Mouse (Mus musculus): ENCODE measurements around the gene Edf1. TPM values are rescaled to one million over a fixed set of nuclear protein-coding genes. Genes with fewer than 3 reads are reported as not detected.

Edf1 gene
- 403 and 421 TPM in 2 replicates for polyA plus RNA-seq (2015; fragmentation: Nextera tagmentation; extraction: Ambion mirVana)

GRCm38 (mm10) chr2:25557221-25557963 lies at the start of gene Edf1:
Gene Edf1, plus strand, starts transcription at chr2:25557847.

GRCm38 (mm10) chr2:25546811-25547491 lies 10.7 kb upstream of the Edf1 start, which contains the start of gene Traf2:
Gene Traf2, minus strand, starts transcription at chr2:25546940.

DNA sequence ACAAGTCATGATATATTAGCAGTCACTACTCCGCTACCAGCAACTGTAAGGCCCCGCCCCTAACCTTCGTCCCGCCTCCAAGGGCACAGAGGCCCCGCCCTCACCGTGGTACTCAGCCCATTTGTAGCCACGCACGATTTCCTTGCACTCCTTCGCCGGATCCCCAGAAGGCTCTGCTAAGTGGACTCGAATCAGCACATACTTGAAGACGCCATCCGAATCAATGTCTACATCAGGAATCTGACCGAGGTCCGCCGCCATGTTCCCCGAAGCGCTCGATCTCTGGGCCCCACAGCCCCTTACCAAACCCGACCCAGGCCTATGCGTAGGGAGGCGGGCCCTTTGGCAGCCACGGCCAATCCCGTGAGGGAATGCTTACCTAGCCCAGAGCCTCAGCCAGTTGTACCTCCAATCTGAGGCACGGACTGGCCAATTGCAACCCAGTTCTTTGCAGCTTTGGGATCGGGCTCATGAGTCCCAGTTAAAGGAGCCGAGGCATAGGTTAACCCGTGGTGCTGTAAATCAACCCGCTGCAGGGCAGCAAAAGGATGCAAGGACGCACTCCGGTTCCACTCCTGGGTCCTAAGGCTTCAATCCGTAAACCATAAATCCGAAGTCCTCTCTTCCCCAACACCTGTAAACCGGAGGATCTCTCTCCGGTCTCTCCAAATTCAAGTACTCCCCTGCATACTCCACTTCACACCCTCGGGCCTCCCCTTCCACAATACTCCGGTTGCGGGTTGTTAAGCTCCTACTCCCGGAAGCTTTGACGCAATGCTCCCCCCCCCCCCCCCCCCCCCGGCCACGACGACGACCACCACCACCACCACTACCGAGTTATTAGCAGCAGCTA lies 17.2 kb downstream of the Edf1 start, which contains the start of the genes Mamdc4 and Phpt1:
Gene Mamdc4, minus strand, starts transcription at position 267 of the 853 bp plus-strand sequence.
Gene Phpt1, minus strand, starts transcription at position 646 of the 853 bp plus-strand sequence.

GRCm38 (mm10) chr2:25581294-25581864 lies 23.7 kb downstream of the Edf1 start, which contains the start of gene Ajm1:
Gene Ajm1, minus strand, starts transcription at chr2:25581757.

DNA sequence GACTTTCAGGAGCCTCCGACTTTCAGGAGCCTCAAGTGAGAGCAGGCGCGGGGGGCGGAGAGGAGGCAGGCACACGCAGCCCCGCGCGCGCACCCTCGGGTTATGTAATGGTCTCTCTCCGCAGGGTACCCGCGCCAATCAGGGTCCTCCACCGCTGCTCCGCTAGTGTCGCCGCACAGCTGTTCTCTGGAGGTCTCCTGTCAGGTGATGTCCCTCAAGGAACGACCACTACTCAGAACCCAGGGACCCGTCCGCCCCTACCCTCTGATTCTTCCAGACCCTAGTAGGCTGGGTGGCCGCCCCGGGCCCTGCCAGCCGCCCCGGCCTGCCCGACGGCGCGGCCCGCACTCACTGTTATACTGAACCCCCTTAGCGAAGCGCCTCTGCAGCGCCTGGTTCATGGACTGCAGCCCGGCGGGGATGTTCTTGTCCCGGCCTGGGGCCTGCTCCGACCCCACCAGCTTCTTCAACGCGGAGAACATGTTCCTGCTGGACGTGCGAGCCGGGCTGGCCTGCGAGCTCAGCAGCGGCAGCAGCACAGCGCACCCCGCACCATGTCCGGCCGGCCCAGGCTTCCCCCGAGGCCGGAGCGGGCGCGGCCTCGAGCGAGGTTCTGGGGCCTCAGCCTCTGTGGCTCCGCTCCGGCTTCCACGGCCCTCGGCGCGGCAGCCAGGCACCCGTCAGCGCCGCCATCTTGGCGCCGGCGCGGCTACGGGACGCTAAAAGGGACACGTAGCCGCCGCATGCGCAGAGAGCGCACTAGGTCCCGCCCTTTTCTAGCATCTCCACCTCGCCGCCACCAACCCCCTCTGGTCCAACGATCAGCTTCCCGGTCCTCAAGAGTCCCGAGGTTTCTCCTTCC lies 50.3 kb downstream of the Edf1 start, which contains the start of gene Rabl6:
Gene Rabl6, minus strand, starts transcription at position 761 of the 862 bp plus-strand sequence.

Other genes starting within 250 kb of the Edf1 start
- gene Grin1, start 238.7 kb upstream of the Edf1 start, polyA plus RNA-seq (2015; fragmentation: Nextera tagmentation; extraction: Ambion mirVana), result 89.6 and 112 TPM in 2 replicates
- gene Man1b1, start 225.5 kb upstream of the Edf1 start, polyA plus RNA-seq (2015; fragmentation: Nextera tagmentation; extraction: Ambion mirVana), result 46.6 and 48.4 TPM in 2 replicates
- gene Dpp7, start 201.5 kb upstream of the Edf1 start, polyA plus RNA-seq (2015; fragmentation: Nextera tagmentation; extraction: Ambion mirVana), result 20.6 and 20.9 TPM in 2 replicates
- 19.7 and 22.7 TPM in 2 replicates for gene Uap1l1, start 192.2 kb upstream of the Edf1 start, polyA plus RNA-seq (2015; fragmentation: Nextera tagmentation; extraction: Ambion mirVana)
- gene Sapcd2, start 185.5 kb upstream of the Edf1 start, polyA plus RNA-seq (2015; fragmentation: Nextera tagmentation; extraction: Ambion mirVana), result 16.8 and 18.2 TPM in 2 replicates
- 15.6 and 17.4 TPM in 2 replicates for gene Entpd2, start 162.0 kb upstream of the Edf1 start, polyA plus RNA-seq (2015; fragmentation: Nextera tagmentation; extraction: Ambion mirVana)
- gene Npdc1, start 158.5 kb upstream of the Edf1 start, polyA plus RNA-seq (2015; fragmentation: Nextera tagmentation; extraction: Ambion mirVana), result 405 and 457 TPM in 2 replicates
- gene Fut7, start 134.6 kb upstream of the Edf1 start, polyA plus RNA-seq (2015; fragmentation: Nextera tagmentation; extraction: Ambion mirVana), result 0.30 and 0.41 TPM in 2 replicates
- gene Abca2, start 129.1 kb upstream of the Edf1 start, polyA plus RNA-seq (2015; fragmentation: Nextera tagmentation; extraction: Ambion mirVana), result 11.5 and 17.0 TPM in 2 replicates
- gene Clic3, start 101.0 kb upstream of the Edf1 start, polyA plus RNA-seq (2015; fragmentation: Nextera tagmentation; extraction: Ambion mirVana), result 1.3 and 1.8 TPM in 2 replicates
- 131 and 140 TPM in 2 replicates for gene Paxx, start 96.8 kb upstream of the Edf1 start, polyA plus RNA-seq (2015; fragmentation: Nextera tagmentation; extraction: Ambion mirVana)
- 1,109 and 2,669 TPM in 2 replicates for gene Ptgds, start 87.8 kb upstream of the Edf1 start, polyA plus RNA-seq (2015; fragmentation: Nextera tagmentation; extraction: Ambion mirVana)
- gene Lcn12, start 63.9 kb upstream of the Edf1 start, polyA plus RNA-seq (2015; fragmentation: Nextera tagmentation; extraction: Ambion mirVana), result not detected in 2 replicates
- gene Fbxw5, start 57.1 kb upstream of the Edf1 start, polyA plus RNA-seq (2015; fragmentation: Nextera tagmentation; extraction: Ambion mirVana), result 103 and 115 TPM in 2 replicates
- 6.2 TPM in 2 replicates for gene C8g, start 56.1 kb upstream of the Edf1 start, polyA plus RNA-seq (2015; fragmentation: Nextera tagmentation; extraction: Ambion mirVana)
- 11.9 and 12.1 TPM in 2 replicates for gene Traf2, start 10.9 kb upstream of the Edf1 start, polyA plus RNA-seq (2015; fragmentation: Nextera tagmentation; extraction: Ambion mirVana)
- gene Mamdc4, start 17.0 kb downstream of the Edf1 start, polyA plus RNA-seq (2015; fragmentation: Nextera tagmentation; extraction: Ambion mirVana), result 1.0 and 3.1 TPM in 2 replicates
- 251 and 258 TPM in 2 replicates for gene Phpt1, start 17.4 kb downstream of the Edf1 start, polyA plus RNA-seq (2015; fragmentation: Nextera tagmentation; extraction: Ambion mirVana)
- gene Ajm1, start 23.9 kb downstream of the Edf1 start, polyA plus RNA-seq (2015; fragmentation: Nextera tagmentation; extraction: Ambion mirVana), result 20.4 and 21.5 TPM in 2 replicates
- 56.5 and 61.3 TPM in 2 replicates for gene Rabl6, start 50.7 kb downstream of the Edf1 start, polyA plus RNA-seq (2015; fragmentation: Nextera tagmentation; extraction: Ambion mirVana)
- 0.45 and 0.50 TPM in 2 replicates for gene Ccdc183, start 59.8 kb downstream of the Edf1 start, polyA plus RNA-seq (2015; fragmentation: Nextera tagmentation; extraction: Ambion mirVana)
- gene Tmem141, start 64.2 kb downstream of the Edf1 start, polyA plus RNA-seq (2015; fragmentation: Nextera tagmentation; extraction: Ambion mirVana), result 63.4 and 65.7 TPM in 2 replicates
- 13.4 and 13.6 TPM in 2 replicates for gene Fcna, start 70.2 kb downstream of the Edf1 start, polyA plus RNA-seq (2015; fragmentation: Nextera tagmentation; extraction: Ambion mirVana)
- gene Lcn8, start 95.3 kb downstream of the Edf1 start, polyA plus RNA-seq (2015; fragmentation: Nextera tagmentation; extraction: Ambion mirVana), result not detected in 2 replicates
- not detected in 2 replicates for gene Lcn5, start 100.1 kb downstream of the Edf1 start, polyA plus RNA-seq (2015; fragmentation: Nextera tagmentation; extraction: Ambion mirVana)
- not detected in 2 replicates for gene Lcn6, start 118.9 kb downstream of the Edf1 start, polyA plus RNA-seq (2015; fragmentation: Nextera tagmentation; extraction: Ambion mirVana)
- gene Lcn10, start 124.9 kb downstream of the Edf1 start, polyA plus RNA-seq (2015; fragmentation: Nextera tagmentation; extraction: Ambion mirVana), result not detected in 2 replicates
- not detected in 2 replicates for gene Obp2a, start 142.2 kb downstream of the Edf1 start, polyA plus RNA-seq (2015; fragmentation: Nextera tagmentation; extraction: Ambion mirVana)
- gene Bmyc, start 148.9 kb downstream of the Edf1 start, polyA plus RNA-seq (2015; fragmentation: Nextera tagmentation; extraction: Ambion mirVana), result 259 and 263 TPM in 2 replicates
- not detected in 2 replicates for gene Obp2b, start 179.2 kb downstream of the Edf1 start, polyA plus RNA-seq (2015; fragmentation: Nextera tagmentation; extraction: Ambion mirVana)
- not detected in 2 replicates for gene Lcn3, start 207.7 kb downstream of the Edf1 start, polyA plus RNA-seq (2015; fragmentation: Nextera tagmentation; extraction: Ambion mirVana)
- gene Lcn11, start 219.2 kb downstream of the Edf1 start, polyA plus RNA-seq (2015; fragmentation: Nextera tagmentation; extraction: Ambion mirVana), result not detected in 2 replicates
- gene Gm13539, start 224.4 kb downstream of the Edf1 start, polyA plus RNA-seq (2015; fragmentation: Nextera tagmentation; extraction: Ambion mirVana), result not detected in 2 replicates

Data from neural tube, postnatal 0 days (tissue).